8 mouse cellular contexts compared by ENCODE assay signal in the genomic region with DNA sequence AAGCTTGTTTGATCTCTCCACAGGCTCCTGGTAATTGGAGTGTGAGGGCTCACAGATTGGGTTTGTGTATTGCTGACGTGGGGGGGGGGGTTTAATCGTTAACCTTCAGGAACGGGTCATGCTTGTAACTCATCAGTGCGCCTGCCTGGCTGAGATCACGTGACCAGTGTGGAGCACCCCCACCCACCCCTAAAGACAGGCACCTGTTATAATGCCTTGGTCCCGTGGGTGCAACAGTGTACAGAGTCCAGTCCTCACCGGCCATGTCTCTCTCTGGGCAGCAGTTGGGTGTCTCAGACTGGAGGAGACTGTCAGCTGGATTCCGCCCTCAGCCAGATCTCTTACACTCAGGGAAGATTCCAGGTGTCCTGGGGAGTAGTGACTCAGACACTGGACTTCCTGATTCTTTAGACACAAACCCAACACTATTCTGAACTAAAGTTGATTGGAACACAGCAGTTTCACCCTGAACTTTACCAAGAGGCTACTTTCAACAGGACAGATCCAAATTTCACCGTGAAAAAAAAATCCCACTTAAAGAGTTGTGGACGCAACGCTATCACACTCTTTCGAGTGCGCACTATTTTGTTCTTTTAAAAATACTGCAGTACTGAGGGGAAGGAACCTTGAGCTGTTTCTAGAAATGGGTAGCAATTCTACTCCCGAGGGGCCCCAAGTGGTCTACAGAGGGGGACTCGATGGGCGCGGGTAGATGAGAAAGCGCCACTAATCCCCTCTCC. TPM values are rescaled to one million over a fixed set of nuclear protein-coding genes. Genes with fewer than 3 reads are reported as not detected.
A peak's percentile ranks its signal among the peaks of the same experiment; 100 is the strongest.
DNase-seq lines count a peak whose midpoint lies in the region; ATAC-seq lines count a peak whose summit lies in the region.

No protein-coding gene starts in this region.

- WGBS in lung, embryonic 15.5 days: 2% methylated on average over 18 of the region's 18 CpGs
- 3% methylated on average over 18 of the region's 18 CpGs for WGBS in embryonic facial prominence, embryonic 15.5 days
- WGBS in midbrain, embryonic 10.5 days: 2% methylated on average over 18 of the region's 18 CpGs

- no peaks in the 10 kb centered on the region for H3K36me3 ChIP-seq in lung, embryonic 15.5 days
- H3K36me3 ChIP-seq in embryonic facial prominence, embryonic 15.5 days: no peaks in the 10 kb centered on the region
- H3K36me3 ChIP-seq in midbrain, embryonic 10.5 days: no peaks in the 10 kb centered on the region

- H3K4me3 ChIP-seq in lung, embryonic 15.5 days: peak overlapping the region; percentile 51
- H3K4me3 ChIP-seq in embryonic facial prominence, embryonic 15.5 days (replicated peaks): peak overlapping the region; percentile 60
- peak overlapping the region; percentile 67 for H3K4me3 ChIP-seq in midbrain, embryonic 10.5 days

- H3K27ac ChIP-seq in lung, embryonic 15.5 days: peak overlapping the region; percentile 82
- no peak overlapping the region for H3K27ac ChIP-seq in embryonic facial prominence, embryonic 15.5 days (replicated peaks)
- no peak overlapping the region for H3K27ac ChIP-seq in midbrain, embryonic 10.5 days (replicated peaks)

- peak overlapping the region; percentile 68 for H3K4me2 ChIP-seq in lung, embryonic 15.5 days
- H3K4me2 ChIP-seq in embryonic facial prominence, embryonic 15.5 days (replicated peaks): peak overlapping the region; percentile 96

- DNase-seq in lung, postnatal 10 days: no peak
- DNase-seq in kidney, adult 9 months: peak; percentile 94
- no peak for DNase-seq in midbrain, embryonic 10.5 days (ENCODE audit: low spot score)
- DNase-seq in spleen, postnatal 36 days (ENCODE audit: low spot score in 2 of 2): no peak
- DNase-seq in frontal cortex, postnatal 25 days (ENCODE audit: low spot score in 2 of 2): no peak
- no peak for DNase-seq in adipocyte (ENCODE audit: low spot score)

- no peaks in the 10 kb centered on the region for H3K9me3 ChIP-seq in lung, embryonic 15.5 days
- H3K9me3 ChIP-seq in embryonic facial prominence, embryonic 15.5 days (replicated peaks): no peaks in the 10 kb centered on the region
- no peaks in the 10 kb centered on the region for H3K9me3 ChIP-seq in midbrain, embryonic 10.5 days (replicated peaks)

- ATAC-seq in lung, embryonic 15.5 days (ENCODE audit: borderline replicate concordance, extremely low read depth, low FRiP score, low TSS enrichment): no peak
- ATAC-seq in embryonic facial prominence, embryonic 15.5 days (ENCODE audit: insufficient number of reproducible peaks, low FRiP score, low TSS enrichment, low read depth): no peak

- H3K4me1 ChIP-seq in lung, embryonic 15.5 days: peaks cover 17% of the 10 kb centered on the region
- H3K4me1 ChIP-seq in embryonic facial prominence, embryonic 15.5 days: peaks cover 33% of the 10 kb centered on the region
- H3K4me1 ChIP-seq in midbrain, embryonic 10.5 days: peaks cover 36% of the 10 kb centered on the region

- peaks cover 55% of the 10 kb centered on the region for H3K27me3 ChIP-seq in lung, embryonic 15.5 days
- H3K27me3 ChIP-seq in embryonic facial prominence, embryonic 15.5 days: peaks cover 47% of the 10 kb centered on the region
- peaks cover 97% of the 10 kb centered on the region for H3K27me3 ChIP-seq in midbrain, embryonic 10.5 days (ENCODE audit: low read depth, poor library complexity, severe bottlenecking)

- H3K9ac ChIP-seq in lung, embryonic 15.5 days: peak overlapping the region; percentile 37; the same call in 1 of the 2 replicates
- peak overlapping the region; percentile 42; the same call in 1 of the 2 replicates for H3K9ac ChIP-seq in embryonic facial prominence, embryonic 15.5 days

RNA-seq across cellular contexts. Expression of a gene that starts 1.6 kb away (rescaled TPM):
- 4.6 and 4.7 TPM in 2 replicates for polyA plus RNA-seq in lung, embryonic 15.5 days (2015; fragmentation: Nextera tagmentation; extraction: Ambion mirVana)
- 3.5 and 3.9 TPM in 2 replicates for polyA plus RNA-seq in embryonic facial prominence, embryonic 15.5 days (2015; fragmentation: Nextera tagmentation; extraction: Ambion mirVana)
- polyA plus RNA-seq in midbrain, embryonic 10.5 days (2016; fragmentation: Nextera tagmentation; extraction: Ambion mirVana): 0.42 and 0.48 TPM in 2 replicates
